Mouse (Mus musculus) kidney, postnatal 10 days (tissue): ENCODE measurements around the gene Hibadh.

Experiments
- DNase-seq: peaks from one replicate; pipeline ENCODE4 v3.0.0; 2021; ENCODE audit warnings: mixed read lengths

Gene Hibadh

DNA sequence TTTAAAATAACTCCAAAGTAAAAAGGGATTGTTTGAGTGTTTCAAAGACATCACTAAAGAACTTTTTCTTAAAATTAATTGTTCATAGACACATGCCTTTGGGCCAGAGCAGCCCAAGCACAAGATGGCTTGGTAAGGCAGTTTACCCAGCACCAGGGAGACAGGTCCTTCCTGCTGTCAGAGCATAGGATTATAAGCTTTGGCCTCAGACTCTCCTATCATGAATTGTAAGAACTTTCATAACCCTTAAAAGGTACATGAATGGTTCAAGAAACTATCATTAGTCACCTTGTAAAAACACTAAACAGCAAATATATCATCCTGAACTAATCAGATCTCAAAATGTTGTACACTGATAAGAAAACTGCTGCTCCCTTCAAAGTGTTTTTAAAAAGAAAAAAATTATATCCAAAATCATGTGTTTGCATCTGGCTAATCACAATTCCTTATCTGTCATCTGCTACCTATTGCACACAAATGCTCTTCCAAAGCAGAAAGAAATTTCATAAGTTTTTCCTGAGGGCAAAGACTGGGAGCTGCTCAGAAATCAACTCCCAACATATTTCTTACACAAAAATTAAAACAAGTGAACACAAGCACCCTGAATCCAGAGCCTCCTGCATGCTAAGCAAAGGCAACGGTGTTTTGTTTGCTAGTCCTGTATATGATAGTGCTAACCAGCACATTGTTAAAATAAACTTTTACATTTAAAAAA lies 1.6 kb downstream of the Hibadh start:
- no peak for DNase-seq

DNA sequence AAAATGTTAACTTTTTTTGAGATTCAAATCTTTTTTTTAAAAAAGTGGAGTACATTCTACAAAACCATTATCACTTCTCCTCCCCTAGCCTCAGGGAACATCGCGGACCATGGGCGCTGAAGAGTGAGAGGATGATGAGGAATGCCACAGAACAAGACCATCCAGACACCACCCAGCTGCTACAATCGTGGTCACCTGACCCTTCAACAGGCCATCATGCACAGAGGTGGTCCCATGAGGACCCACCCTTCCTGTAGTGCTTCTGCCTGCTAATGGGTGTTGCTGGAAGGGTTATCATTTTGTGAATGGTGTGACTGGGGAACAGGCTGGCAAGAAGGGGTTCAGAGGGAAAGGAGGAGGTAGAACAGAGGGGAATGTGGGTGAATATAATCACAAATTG lies 2.9 kb downstream of the Hibadh start:
- DNase-seq, result no peak

DNA sequence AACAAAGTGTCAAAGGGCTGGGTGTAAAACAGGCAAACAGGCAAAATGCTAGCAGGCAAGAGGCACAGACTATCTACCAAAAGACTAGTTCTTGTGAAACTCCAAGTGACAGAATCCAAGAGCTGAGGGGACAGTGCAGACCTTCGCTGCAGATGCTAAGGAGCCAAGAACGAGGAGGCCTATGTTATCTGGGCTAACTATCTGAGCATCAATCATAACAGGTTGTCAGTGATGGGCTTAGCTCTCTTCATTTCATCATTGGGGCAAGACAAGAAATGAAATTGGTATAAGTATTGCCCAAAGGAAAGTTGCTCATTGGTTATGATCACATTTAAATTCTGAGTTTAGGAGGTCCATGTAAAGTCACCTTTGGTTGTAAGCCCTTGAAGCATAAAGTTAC lies 4.8 kb downstream of the Hibadh start:
- no peak for DNase-seq

DNA sequence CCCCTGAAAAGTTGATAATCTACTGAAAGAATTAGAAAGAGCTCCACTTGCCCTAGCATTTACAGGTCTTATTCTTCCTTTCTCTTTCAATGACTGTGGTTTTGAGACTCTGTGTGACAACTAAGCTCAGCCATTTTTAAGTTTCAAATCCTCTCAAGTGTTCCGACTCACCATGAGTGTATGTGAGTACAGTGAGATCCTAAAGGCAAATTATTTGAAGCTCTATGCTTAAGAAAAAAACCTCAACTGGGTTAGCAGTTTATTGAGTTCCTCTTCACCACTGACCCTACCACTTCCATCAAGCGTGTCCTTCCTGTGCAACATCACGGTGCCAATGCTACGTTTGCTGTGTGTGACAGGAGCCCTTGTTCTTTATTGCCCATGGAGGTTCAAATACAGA lies 9.6 kb downstream of the Hibadh start:
- no peak for DNase-seq

DNA sequence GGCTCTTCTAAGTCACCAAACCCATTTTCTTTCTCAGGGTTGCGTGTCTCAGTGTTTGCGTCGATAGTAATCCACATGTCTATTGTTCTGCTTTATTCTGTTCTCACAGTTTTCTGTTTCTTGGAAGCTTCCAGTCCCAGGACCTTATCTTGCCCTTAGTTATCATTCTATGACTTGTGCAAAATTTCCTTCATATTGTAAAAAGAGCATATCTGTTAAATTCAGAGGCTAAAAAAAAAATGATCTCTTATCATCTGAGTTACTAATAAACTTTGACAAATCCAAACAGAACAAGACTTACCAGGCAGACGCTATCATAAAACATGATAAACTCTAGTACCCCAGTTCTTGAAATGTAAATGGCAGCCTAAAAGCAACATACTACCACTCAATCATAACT lies 11.0 kb downstream of the Hibadh start:
- no peak for DNase-seq

DNA sequence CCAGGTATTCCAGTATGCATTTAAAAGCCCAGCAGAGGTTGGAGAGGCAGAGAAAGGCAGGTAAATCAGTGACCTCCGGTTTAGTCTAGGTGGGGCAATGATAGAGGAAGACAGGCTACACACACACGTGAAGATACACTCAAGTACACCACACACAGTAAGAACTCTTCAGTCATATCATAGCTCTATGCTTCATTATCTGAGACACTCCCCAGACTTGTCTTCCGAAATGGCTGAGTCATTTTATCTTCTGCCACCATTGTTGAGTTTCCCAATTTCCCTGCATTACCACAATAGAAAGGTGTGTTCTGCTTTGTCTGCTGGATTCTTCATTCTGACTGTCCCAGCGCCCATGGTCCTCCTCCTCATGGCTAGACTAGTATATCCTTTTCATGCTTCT lies 13.5 kb downstream of the Hibadh start:
- DNase-seq, result no peak

DNA sequence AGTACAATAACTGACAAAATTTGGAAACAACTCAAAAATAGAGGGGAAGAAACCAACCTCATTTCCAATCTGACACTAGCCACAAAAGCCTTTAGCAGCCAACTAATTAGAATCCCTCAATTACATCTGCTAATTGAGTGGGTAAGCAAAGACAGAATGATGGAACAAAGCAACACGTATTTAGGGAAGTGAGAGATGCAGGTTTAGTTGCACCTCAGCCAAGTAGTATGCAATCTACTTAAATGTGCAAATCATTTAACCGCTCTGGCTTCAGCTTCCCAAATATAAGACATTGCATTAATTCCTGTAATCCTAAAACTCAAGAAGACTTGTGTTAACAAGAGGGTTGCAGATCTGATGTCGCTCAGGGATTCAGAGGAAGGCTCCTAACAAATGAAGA lies 16.4 kb downstream of the Hibadh start:
- no peak for DNase-seq

DNA sequence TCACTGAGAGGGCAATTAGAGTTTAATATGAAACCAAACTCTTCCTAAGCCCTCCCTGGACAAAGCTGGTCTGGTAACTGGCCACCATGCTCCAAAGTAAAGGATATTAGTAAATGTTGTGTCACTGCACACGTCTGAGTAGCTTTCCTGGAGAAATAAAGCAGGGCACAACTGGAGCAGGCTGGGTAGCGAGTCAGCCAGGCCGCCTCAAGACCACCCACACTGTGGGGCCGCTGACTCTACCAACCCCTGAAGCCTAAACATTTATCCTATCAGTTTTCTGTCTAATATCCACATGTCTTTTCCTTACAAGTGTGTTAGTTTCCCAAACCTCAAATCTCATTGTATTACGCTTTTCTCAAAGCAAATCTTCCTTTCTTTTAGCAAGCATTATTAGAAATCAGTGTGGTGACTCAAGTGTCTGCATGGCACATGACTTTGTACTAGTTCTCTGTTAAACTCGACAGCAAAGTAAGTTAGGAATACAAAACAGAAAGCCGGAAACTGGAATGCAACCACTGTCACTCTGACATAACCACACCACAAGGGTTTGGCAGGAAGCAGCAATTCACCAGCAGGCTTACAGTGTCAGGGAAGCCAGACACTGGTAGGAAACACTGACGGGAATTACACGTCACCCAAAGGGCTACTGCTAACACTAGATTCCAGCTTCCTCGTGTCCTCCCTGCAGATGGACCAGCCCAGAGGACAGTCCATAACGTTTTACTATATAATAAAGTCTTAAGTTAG lies 18.3 kb downstream of the Hibadh start:
- DNase-seq, result peak; percentile 51

DNA sequence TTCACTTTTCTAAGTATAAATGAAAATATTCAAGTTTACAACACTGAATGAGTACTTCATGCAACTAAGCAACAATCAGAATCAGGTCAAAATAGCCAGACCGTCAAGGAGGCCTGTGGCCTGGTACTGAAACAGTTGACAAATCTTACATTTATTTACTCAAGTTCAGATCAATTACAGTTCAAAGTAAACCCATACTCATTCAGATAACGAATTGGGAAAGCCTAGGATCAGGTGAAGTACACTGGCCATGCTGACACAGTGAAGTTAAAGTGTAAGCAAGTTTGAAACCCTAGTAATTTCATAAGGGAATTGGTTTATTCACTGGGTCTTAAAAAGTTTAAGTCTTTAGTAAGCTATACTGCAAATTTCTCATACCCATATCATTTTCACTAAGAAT lies 20.1 kb downstream of the Hibadh start:
- DNase-seq, result no peak

DNA sequence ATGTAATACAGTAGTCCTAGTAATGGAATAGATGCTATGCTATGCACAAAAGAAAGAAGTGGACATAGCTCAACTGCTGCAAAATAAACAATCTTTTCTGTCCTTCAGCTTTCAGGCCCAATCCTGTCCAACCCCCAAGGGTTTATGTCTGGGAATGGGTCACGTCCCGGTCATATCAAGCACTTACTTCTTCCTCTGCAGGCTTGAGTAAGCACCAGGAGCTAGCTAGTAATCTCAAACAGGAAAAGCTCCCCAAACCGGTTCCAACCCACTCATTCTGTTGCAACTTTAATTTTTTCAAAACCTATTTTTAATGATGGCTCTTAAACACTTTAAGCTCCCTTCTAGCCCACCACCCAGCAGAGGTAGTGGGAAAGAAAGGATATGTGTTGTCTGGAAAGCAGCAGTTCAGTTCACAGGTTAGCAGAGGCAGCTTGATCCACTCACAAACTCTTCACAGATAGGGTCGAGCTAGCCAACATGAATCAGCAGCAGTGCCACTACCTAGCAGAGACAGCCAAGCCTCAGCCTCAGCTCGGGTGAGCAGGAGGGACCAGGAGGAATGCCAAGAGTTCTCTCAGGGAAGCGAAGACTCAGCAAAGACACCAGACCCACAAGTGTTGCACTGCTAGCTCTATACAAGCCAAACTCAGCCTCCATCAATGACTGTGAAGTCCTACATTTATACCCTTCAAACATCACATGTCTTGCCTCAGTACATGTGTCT lies 30.4 kb downstream of the Hibadh start:
- peak; percentile 43 for DNase-seq

DNA sequence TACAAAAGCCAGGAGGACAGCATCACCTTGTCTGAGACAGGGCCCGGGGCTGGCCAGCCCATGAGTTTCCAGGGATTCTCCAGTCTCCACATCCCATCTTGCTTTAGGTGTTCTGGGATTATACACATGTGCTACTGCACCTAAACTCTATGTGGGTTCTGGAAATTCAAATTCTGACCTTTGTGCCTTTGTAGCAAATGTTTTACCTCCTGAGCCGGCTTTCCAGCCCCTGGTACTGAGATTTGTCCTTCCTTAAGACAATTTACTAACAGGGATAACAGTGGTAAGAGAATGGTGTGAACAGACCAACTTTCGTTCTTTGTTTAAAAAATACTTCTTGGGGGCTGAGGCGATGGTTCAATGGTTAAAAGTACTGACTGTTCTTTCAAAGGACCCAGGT lies 32.1 kb downstream of the Hibadh start:
- DNase-seq, result no peak

DNA sequence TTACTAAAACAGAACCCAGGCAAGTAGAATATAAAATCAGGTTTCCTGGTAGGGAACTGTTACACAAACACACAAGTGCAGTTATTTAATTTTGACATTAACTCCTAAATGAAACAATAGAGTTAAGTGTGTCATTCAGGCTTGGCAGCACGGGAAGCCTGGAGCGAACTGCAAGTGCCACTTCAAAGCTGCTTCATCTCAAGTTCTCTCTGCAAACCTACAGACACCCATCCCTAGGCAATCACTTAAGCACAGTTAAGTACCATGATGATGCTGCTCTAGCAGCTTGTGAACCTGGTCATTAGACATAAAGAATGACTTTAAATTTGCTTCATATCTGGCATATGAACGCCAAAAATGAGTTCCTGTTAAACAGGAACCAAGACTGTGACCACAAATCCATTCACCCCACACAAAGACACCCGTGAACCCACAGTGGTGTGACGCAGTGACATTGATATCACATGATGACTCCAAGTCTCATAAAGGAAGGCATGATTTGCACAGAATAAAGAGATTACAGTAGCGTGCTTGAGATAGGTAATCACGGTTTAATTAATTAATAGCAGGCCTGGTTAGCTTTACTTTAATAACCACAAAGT lies 33.3 kb downstream of the Hibadh start:
- no peak for DNase-seq

DNA sequence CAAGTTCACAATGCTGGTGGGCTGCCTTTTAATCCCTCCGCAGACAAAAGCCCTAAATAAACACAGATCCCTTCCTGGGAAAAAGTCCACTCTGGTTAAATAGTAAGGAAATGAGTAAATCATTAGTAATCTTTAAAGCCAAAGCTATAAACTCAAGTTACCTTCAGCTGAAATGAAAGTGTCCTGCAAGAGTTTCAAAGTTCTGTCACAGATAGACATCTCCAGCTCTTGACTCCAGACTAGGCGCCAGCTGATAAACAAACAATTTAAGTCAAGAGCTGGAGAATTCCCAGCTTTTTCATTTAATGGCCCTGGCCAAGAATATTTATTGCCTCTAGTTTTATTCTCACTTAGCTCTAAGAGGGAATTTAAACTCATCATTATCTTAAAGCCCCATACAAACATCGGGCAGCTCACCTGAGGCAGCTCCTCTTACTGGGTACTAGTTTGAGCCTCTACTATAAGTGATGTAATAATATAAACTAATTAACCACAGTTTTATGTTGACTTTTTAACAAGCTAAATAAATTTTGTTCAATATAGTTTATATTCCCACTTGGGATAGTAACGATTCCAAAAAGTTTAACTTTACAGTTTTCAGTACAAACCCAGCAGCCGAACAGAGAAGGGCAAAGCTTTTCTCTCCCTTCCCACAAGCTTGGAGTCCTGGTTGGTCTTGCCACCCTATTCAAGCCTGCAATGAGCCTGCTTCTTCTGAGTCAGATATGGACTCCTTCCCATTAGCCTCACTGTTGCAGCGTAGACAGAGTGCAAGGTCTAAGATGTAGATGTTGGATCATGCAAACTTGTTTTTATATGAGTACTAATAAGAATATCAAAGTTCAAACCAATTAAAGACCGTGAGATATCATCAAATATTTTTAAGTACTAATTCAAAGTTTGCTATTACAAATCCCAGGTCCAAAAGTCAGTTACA lies 38.2 kb downstream of the Hibadh start:
- DNase-seq, result no peak

DNA sequence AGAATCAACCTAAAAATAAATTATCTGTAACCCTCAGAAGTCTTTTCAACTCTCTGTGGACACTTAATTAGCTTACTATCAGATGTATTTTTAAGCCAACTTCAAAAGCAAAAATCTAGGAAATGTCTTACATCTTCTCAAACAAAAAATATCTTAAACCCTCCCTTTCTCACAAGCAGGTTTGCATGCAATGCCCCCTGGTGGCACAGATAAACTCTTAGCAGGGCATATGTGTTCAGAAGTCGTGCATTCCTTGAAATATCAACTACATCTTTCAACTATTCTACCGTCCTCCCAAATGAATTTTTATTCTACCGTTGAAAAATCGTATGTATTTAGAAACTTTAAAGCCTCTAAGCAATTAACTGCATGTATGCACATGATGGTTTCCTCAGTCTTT lies 39.1 kb downstream of the Hibadh start:
- peak; percentile 76 for DNase-seq

DNA sequence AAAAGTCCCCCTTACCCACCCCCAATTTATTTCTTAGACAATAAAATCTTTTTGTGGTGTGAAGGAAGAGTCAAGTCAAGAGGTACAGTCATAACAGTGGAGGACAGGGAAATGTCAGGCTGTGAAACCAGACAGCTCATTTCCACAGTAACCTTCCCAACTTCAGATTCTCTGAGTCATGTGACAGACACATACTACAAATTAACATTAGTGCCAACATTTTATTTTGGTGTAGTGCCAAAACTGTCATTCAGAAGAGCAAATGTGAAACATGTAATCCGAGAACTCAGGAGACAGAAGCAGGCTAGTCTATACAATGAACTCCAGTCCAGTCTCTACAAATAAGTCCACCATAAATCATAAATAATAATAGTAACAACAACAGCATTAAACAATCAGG lies 45.4 kb downstream of the Hibadh start:
- no peak for DNase-seq

DNA sequence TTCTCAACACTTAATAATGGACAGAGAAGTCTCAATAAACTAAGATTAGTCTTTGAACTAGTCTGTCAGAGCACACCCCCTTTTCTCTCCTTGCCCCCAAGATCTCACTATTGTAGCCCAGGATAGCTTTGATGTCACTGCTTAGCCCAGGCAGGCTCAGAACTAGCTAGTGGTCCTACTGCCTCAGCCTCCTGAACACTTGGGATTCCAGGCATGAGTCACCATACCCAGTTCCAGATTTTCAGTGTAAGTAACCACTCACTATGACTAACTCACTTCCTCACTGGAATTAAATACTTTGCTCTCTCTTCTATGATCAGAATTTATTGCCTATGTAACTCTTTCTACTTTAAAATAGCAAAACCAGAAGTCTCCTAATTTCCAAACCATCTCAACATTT lies 53.6 kb downstream of the Hibadh start:
- DNase-seq, result no peak

DNA sequence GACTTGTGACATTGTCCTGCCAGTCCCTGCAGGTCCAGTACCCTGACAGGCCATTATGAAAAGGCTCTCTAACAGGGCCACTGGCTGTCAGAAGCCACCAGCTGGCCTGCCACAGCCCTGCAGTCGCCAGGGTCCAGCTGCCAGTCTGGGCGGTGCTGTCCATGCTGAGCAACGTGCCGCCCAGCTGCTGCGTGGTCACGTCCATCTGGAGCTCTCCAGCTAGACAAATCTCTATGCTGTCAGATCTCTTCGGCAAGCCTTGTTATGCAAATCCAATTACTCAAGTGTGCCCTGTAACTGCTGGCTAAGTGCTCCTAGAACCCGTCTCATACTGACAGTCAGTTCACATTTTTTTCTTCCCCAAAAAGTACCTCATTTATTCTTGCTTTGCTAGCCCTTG lies 55.8 kb downstream of the Hibadh start:
- peak; percentile 41 for DNase-seq

DNA sequence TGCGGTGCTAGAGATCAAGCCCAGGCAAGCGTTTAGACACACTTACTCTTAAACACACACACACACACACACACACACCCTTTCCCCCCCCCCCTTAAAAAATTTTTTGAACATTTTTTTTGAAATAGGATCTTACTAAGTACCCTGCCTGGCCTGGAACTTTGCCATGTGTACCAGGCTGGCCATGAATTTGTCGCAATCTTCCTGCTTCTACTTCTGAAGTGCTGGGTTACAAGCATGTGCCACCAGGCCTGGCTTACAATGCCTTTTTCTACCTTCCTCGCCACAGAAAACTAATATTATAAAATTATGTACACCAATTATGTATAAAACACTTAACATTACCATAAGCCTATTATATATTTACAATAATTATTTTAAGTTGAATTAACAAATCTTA lies 59.1 kb downstream of the Hibadh start:
- no peak for DNase-seq

DNA sequence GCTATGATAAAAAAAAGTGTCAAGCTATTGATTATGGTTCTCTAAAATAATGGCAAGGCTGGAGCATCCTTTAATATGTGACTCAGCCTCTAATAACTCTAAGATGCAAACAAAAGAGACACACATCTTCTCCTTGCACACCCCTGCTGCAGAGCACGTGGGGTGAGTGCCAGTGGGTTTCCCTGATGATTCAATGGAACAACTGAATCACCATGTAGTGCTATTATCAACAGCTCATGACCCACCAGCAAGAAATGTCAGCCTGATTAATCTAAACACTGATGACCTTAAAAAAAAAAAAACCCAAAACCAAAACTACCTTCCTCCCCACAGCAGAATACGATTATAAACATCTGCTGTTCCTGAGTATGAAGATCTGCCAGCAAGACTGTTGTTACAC lies 61.9 kb downstream of the Hibadh start:
- no peak for DNase-seq

DNA sequence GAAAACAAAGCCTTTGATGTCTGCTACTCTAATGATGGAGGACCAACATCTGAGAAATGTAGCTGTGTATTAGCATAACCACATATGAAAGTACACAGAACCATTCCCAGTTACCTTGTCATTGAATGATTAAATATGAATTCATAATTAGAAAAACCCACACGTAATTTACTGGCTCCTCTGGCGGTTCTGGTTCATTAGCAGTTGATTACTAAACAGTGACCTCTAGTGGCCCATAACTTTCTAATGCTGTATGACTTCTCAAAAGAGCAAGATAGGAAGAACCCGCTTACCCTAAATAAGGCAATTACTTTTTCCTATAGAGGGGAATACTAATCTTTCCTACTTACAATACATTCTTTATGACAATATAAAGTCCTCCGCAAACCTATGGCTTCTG lies 62.9 kb downstream of the Hibadh start:
- DNase-seq, result no peak

DNA sequence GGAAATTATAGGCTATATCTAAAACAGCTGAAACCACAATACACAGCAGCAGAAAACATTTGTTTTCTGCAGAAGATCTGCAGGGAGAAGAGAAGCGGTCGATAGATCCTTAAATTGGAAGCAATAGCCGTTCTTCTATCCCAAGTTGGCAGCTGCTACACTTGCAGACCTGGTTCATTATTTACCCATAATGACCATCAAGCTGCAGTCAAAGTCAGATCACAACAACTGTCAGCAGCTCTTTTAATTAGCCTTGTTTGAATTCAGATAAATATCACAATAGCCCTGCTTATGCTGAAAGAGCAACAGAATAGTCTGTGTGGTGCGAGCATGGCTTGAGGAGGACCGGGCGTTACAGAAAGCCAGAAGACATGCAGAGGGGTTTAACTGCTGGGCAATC lies 71.5 kb downstream of the Hibadh start:
- no peak for DNase-seq
